Mouse (Mus musculus) megakaryocyte, embryonic 14.5 days (primary cell): ENCODE measurements around the gene Rapgef4.

ENCODE experiments used
- FLI1 ChIP-seq: IDR thresholded peaks from 2 replicates; pipeline ENCODE4 v1.6.1; 2012; ENCODE audit warnings: low read length, inconsistent platforms, mixed read lengths
- GATA1 ChIP-seq: IDR thresholded peaks from 3 replicates; pipeline ENCODE4 v1.6.1; 2012; ENCODE audit warnings: mixed read lengths, low read length, inconsistent platforms, borderline replicate concordance

DNA sequence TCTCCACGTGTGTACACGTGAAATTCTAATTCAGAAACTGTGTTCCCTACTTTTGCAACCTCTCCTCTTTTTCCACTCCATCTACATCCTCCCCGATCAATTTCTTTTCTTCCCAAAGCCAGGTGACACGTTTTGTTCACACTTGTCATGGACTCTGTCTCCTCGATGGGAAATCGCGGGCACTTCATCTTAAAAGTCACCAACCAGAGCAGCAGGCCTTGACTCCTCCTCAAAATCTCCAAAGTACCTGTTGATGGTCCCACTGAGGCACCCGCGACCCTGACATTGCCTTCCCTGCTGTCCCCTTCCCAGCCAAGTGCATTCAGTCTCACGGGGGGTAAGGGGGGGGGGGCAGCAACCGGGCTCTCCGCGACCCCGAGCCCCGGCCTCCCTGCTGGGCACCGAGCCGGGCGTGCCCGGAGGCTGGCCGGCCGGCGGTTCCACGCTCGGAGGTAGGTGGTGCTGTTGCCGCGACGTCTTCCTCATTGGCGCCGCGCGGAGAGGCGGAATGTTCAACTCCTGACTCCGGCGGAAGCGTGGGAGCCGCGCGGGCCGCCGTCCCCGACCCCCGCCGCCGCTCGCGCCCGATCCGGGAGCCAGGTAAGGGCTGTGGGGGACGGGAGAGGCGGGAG is 304.3 kb downstream of the Rapgef4 start, which contains the start of gene Map3k20:
- no peak for TF ChIP-seq GATA1
- TF ChIP-seq FLI1 = no peak
